Mouse (Mus musculus) limb, embryonic 13.5 days (tissue): ENCODE measurements around the gene Aes. TPM values are rescaled to one million over a fixed set of nuclear protein-coding genes. Genes with fewer than 3 reads are reported as not detected.

Experiments
- ATAC-seq: fragments of 200-750 bp; cut with Nextera tagmentation; 2 replicates; pipeline ENCODE4 v1.8.0; 2017; ENCODE audit warnings: low read depth, moderate number of reproducible peaks, moderate TSS enrichment; ENCODE audit not compliant: low FRiP score
- H3K27ac ChIP-seq: fragments of 300-500 bp; sonication (generic); 2 replicates; pipeline ENCODE4 v1.5.1; 2015; ENCODE audit warnings: inconsistent platforms, mild to moderate bottlenecking, moderate library complexity
- H3K27me3 ChIP-seq: fragments of 300-500 bp; sonication (generic); 2 replicates; pipeline ENCODE4 v1.6.1; 2015; ENCODE audit warnings: mild to moderate bottlenecking, inconsistent platforms
- H3K36me3 ChIP-seq: fragments of 300-500 bp; sonication (generic); 2 replicates; pipeline ENCODE4 v1.6.1; 2015; ENCODE audit warnings: inconsistent platforms, mild to moderate bottlenecking, moderate library complexity
- H3K4me1 ChIP-seq: fragments of 300-500 bp; sonication (generic); 2 replicates; pipeline ENCODE4 v1.6.1; 2015; ENCODE audit warnings: inconsistent platforms
- H3K4me2 ChIP-seq: fragments of 300-500 bp; sonication (generic); replicated peaks from 2 replicates; pipeline ENCODE4 v1.6.1; 2015; ENCODE audit warnings: inconsistent platforms, mild to moderate bottlenecking, moderate library complexity
- H3K4me3 ChIP-seq: fragments of 300-500 bp; sonication (generic); 2 replicates; pipeline ENCODE4 v1.5.1; 2015; ENCODE audit warnings: moderate library complexity, mild to moderate bottlenecking, inconsistent platforms
- H3K9ac ChIP-seq: fragments of 300-500 bp; sonication (generic); 2 replicates; pipeline ENCODE4 v1.6.1; 2015; ENCODE audit warnings: mild to moderate bottlenecking, inconsistent platforms
- H3K9me3 ChIP-seq: fragments of 300-500 bp; sonication (generic); 2 replicates; pipeline ENCODE4 v1.6.1; 2016; ENCODE audit warnings: inconsistent platforms
- WGBS: fragments of 180-500 bp; shearing (Covaris S2); methylation state at CpG from one replicate; pipeline ENCODE4 v1.1.7; 2015; 5-methylcytosine and 5-hydroxymethylcytosine counted together
- polyA plus RNA-seq: library from polyadenylated mRNA; unstranded; fragments of >200 nt; fragmentation: Nextera tagmentation; extraction: Ambion mirVana; gene quantifications from 2 replicates; pipeline ENCODE4 v1.2.1, GENCODE M21; 2015

The Aes gene
- polyA plus RNA-seq, 1 experiment from 2014 or later: 492 TPM

DNA sequence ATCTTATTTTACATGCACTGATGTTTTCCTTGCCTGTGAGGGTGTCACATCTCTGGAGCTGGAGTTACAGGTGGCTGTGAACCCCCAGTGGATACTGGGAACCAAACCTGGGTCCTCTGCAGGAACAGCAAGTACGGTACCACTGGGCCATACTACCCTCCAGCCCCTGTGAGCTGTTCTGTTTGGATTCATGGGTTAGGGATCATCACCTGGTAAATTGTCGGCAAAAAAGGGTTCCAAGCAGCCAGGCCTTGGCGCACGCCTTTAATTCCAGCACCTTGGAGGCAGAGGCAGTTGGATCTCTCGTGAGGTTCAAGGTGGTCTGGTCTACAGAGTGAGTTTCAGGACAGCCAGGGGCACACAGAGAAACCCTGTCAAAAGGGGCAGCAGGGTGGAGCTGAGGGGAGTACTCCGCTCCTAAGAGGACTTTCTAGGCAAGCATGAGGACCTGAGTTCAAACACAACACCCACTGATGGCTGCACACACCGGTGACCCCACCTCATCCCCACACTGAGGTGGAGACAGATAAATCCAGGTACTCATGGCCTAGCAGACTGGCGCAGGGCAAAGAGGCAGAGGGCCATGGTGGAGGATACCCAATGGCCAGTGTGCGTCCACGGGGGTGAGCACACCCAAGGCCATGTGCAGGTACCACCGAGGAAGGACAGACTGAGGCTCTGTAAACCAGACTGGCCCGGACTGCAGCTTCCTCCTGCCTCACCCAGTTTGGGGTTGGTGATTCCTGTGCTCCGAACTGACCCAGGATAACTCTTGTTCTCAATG lies 12.3 kb upstream of the Aes start:
- no peak overlapping the region for H3K9ac ChIP-seq

GRCm38 (mm10) chr10:81548944-81549343 lies 10.3 kb upstream of the Aes start:
- Histone ChIP-seq H3K9ac (no peak overlapping the region), H3K4me2 (no peak overlapping the region), H3K9me3 (no peaks in the 10 kb centered on the region), H3K4me1 (peaks cover 18% of the 10 kb centered on the region), H3K27ac (no peak overlapping the region), H3K36me3 (no peaks in the 10 kb centered on the region), H3K27me3 (no peaks in the 10 kb centered on the region), H3K4me3 (no peak overlapping the region)
- no peak for ATAC-seq
- 66% methylated on average over 5 of the region's 5 CpGs for WGBS

More for the DNA sequence above, 12.3 kb upstream of the Aes start:
- H3K9me3 ChIP-seq: no peaks in the 10 kb centered on the region
- no peak overlapping the region for H3K4me3 ChIP-seq
- H3K4me2 ChIP-seq: no peak overlapping the region
- no peak for ATAC-seq
- H3K36me3 ChIP-seq: peaks cover 4% of the 10 kb centered on the region; the same call in 1 of the 2 replicates
- H3K27me3 ChIP-seq: no peaks in the 10 kb centered on the region
- no peak overlapping the region for H3K27ac ChIP-seq
- 90% methylated on average over 13 of the region's 13 CpGs for WGBS
- peaks cover 37% of the 10 kb centered on the region for H3K4me1 ChIP-seq

DNA sequence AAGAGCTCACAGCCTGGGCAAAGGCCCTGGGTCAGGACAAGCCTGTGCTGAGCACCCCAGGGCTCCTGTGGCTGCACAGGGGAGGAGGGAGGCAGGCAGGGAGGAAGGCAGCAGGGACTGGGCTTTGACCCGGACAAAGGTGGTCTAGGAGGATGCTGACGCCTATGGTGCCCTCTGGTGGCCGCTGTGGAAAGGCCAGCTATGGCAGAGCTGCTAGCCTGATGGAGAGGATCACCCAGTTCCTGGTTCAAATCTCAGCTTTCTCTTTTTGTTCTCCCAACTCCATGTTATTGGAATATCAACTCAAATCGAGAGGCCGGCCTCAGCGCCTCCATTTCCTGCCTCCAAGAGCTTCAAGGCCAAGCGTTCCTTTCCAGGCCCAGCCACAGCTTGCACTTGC lies 9.0 kb upstream of the Aes start:
- H3K4me2 ChIP-seq: no peak overlapping the region
- 11% methylated on average over 7 of the region's 7 CpGs for WGBS
- no peak for ATAC-seq
- H3K4me3 ChIP-seq: no peak overlapping the region
- H3K9me3 ChIP-seq: no peaks in the 10 kb centered on the region
- no peaks in the 10 kb centered on the region for H3K27me3 ChIP-seq
- H3K4me1 ChIP-seq: peaks cover 15% of the 10 kb centered on the region
- H3K27ac ChIP-seq: no peak overlapping the region
- H3K9ac ChIP-seq: no peak overlapping the region
- no peaks in the 10 kb centered on the region for H3K36me3 ChIP-seq

- Histone ChIP-seq H3K4me3 (no peak overlapping the region), H3K4me2 (peak overlapping the region; percentile 23; the same call in 1 of the 2 replicates), H3K9me3 (no peaks in the 10 kb centered on the region), H3K36me3 (no peaks in the 10 kb centered on the region), H3K27me3 (no peaks in the 10 kb centered on the region), H3K9ac (peak overlapping the region; percentile 25; the same call in 1 of the 2 replicates), H3K27ac (peak overlapping the region; percentile 72), H3K4me1 (peaks cover 11% of the 10 kb centered on the region)
- WGBS: 5% methylated on average over 12 of the region's 12 CpGs
- ATAC-seq: peak; percentile 84
Observed at GRCm38 (mm10) chr10:81551597-81552102, 7.6 kb upstream of the Aes start.

- no peak overlapping the region for H3K9ac ChIP-seq
- no peaks in the 10 kb centered on the region for H3K36me3 ChIP-seq
- 87% methylated on average over 5 of the region's 5 CpGs for WGBS
- ATAC-seq: no peak
- H3K27ac ChIP-seq: no peak overlapping the region
- H3K4me2 ChIP-seq: no peak overlapping the region
- no peak overlapping the region for H3K4me3 ChIP-seq
- H3K4me1 ChIP-seq: peaks cover 11% of the 10 kb centered on the region
- no peaks in the 10 kb centered on the region for H3K27me3 ChIP-seq
- H3K9me3 ChIP-seq: no peaks in the 10 kb centered on the region
Observed at GRCm38 (mm10) chr10:81553232-81553631, 6.1 kb upstream of the Aes start.

GRCm38 (mm10) chr10:81553807-81554755 lies 5.2 kb upstream of the Aes start:
- 79% methylated on average over 6 of the region's 6 CpGs for WGBS
- no peak for ATAC-seq
- no peak overlapping the region for H3K4me3 ChIP-seq
- H3K27ac ChIP-seq: no peak overlapping the region
- H3K4me2 ChIP-seq: no peak overlapping the region
- H3K9ac ChIP-seq: 0 out of 2 replicates have a peak overlapping the region, but pooled peaks have one; percentile 19
- no peaks in the 10 kb centered on the region for H3K36me3 ChIP-seq
- peaks cover 15% of the 10 kb centered on the region for H3K4me1 ChIP-seq
- H3K9me3 ChIP-seq: no peaks in the 10 kb centered on the region
- no peaks in the 10 kb centered on the region for H3K27me3 ChIP-seq

GRCm38 (mm10) chr10:81556282-81556681 lies 3.0 kb upstream of the Aes start:
- peaks cover 2% of the 10 kb centered on the region; the same call in 1 of the 2 replicates for H3K36me3 ChIP-seq
- H3K4me3 ChIP-seq: no peak overlapping the region
- ATAC-seq: no peak
- no peak overlapping the region for H3K9ac ChIP-seq
- H3K4me2 ChIP-seq: no peak overlapping the region
- H3K9me3 ChIP-seq: no peaks in the 10 kb centered on the region
- H3K4me1 ChIP-seq: peaks cover 23% of the 10 kb centered on the region
- 67% methylated on average over 3 of the region's 3 CpGs for WGBS
- no peak overlapping the region for H3K27ac ChIP-seq
- H3K27me3 ChIP-seq: no peaks in the 10 kb centered on the region

- WGBS: 8% methylated on average over 1 of the region's 1 CpGs
- Histone ChIP-seq H3K4me3 (no peak overlapping the region), H3K36me3 (peaks cover 14% of the 10 kb centered on the region), H3K27me3 (no peaks in the 10 kb centered on the region), H3K27ac (no peak overlapping the region), H3K4me1 (peaks cover 23% of the 10 kb centered on the region), H3K4me2 (no peak overlapping the region), H3K9ac (no peak overlapping the region), H3K9me3 (no peaks in the 10 kb centered on the region)
- no peak for ATAC-seq
Observed at GRCm38 (mm10) chr10:81557491-81557890, 1.8 kb upstream of the Aes start.

GRCm38 (mm10) chr10:81559627-81560539 lies 595 bp downstream of the Aes start:
- Histone ChIP-seq H3K4me1 (peaks cover 46% of the 10 kb centered on the region), H3K4me3 (peak overlapping the region; percentile 91), H3K27ac (peak overlapping the region; percentile 93), H3K9me3 (no peaks in the 10 kb centered on the region), H3K4me2 (peak overlapping the region; percentile 95), H3K36me3 (peaks cover 28% of the 10 kb centered on the region), H3K27me3 (no peaks in the 10 kb centered on the region; the same call in 1 of the 2 replicates), H3K9ac (peak overlapping the region; percentile 98)
- WGBS: 0% methylated on average over 34 of the region's 36 CpGs
- ATAC-seq: peak; percentile 16; the same call in 1 of the 2 replicates

- Histone ChIP-seq H3K4me2 (peak overlapping the region; percentile 95), H3K9ac (peak overlapping the region; percentile 98), H3K27me3 (peaks cover 8% of the 10 kb centered on the region; the same call in 1 of the 2 replicates), H3K36me3 (peaks cover 38% of the 10 kb centered on the region), H3K27ac (peak overlapping the region; percentile 93; the same call in 1 of the 2 replicates), H3K4me1 (peaks cover 56% of the 10 kb centered on the region), H3K9me3 (no peaks in the 10 kb centered on the region), H3K4me3 (peak overlapping the region; percentile 91)
- WGBS: 11% methylated on average over 16 of the region's 16 CpGs
- ATAC-seq: no peak
Observed at GRCm38 (mm10) chr10:81560719-81561459, 1.6 kb downstream of the Aes start.
